Mouse (Mus musculus) G1E (cell line): ENCODE measurements around the gene Qrfpr. TPM values are rescaled to one million over a fixed set of nuclear protein-coding genes. Genes with fewer than 3 reads are reported as not detected.

ENCODE experiments used
- ATAC-seq: 2 replicates; pipeline ENCODE4 v1.8.0; 2016; ENCODE audit warnings: mild to moderate bottlenecking; ENCODE audit not compliant: insufficient number of reproducible peaks, poor library complexity, low FRiP score, severe bottlenecking; ENCODE audit errors: extremely low read depth
- DNase-seq: peaks from one replicate; pipeline ENCODE4 v3.0.0; 2012; ENCODE audit warnings: low spot score
- H3K27me3 ChIP-seq: 2 replicates; pipeline ENCODE4 v1.6.1; 2012; ENCODE audit warnings: mild to moderate bottlenecking, low read length, inconsistent platforms; ENCODE audit not compliant: insufficient read depth
- H3K36me3 ChIP-seq: replicated peaks from 2 replicates; pipeline ENCODE3; 2012; ENCODE audit warnings: mild to moderate bottlenecking, inconsistent platforms
- H3K4me1 ChIP-seq: 2 replicates; pipeline ENCODE4 v1.6.1; 2012; ENCODE audit warnings: low read depth, low read length, inconsistent platforms, mixed read lengths; ENCODE audit not compliant: insufficient read depth
- H3K4me3 ChIP-seq: 2 replicates; pipeline ENCODE4 v1.5.1; 2012; ENCODE audit warnings: low read depth, mild to moderate bottlenecking, inconsistent platforms, low read length, moderate library complexity, mixed read lengths
- H3K9me3 ChIP-seq: replicated peaks from 2 replicates; pipeline ENCODE4 v1.6.1; 2012; ENCODE audit warnings: inconsistent platforms
- CTCF ChIP-seq: IDR thresholded peaks from 2 replicates; pipeline ENCODE4 v1.5.1; 2012; ENCODE audit warnings: low read depth, low read length, inconsistent platforms, mixed read lengths
- GATA1 ChIP-seq: IDR thresholded peaks from 2 replicates; pipeline ENCODE4 v1.6.1; 2012; ENCODE audit warnings: borderline replicate concordance, low read length, inconsistent platforms, mixed read lengths
- GATA2 ChIP-seq: IDR thresholded peaks from 2 replicates; pipeline ENCODE4 v1.6.1; 2012; ENCODE audit warnings: low read depth, low read length, inconsistent platforms, borderline replicate concordance
- POLR2AphosphoS5 ChIP-seq: IDR thresholded peaks from 2 replicates; pipeline ENCODE4 v1.6.1; 2012; ENCODE audit warnings: low read depth, low read length, inconsistent platforms; ENCODE audit not compliant: insufficient replicate concordance
- TAL1 ChIP-seq: conservative IDR thresholded peaks from 2 replicates; pipeline ENCODE4 v1.6.1; 2012; ENCODE audit warnings: low read depth, low read length, inconsistent platforms, mixed read lengths
- polyA plus RNA-seq: library from polyadenylated mRNA; stranded (reverse); fragments of >175 nt; gene quantifications from 2 replicates; pipeline ENCODE4 v1.2.3, GENCODE M21; 2012
- total RNA-seq, 2 experiments: library from RNA; stranded (forward) in 1 of 2; stranded (reverse) in 1 of 2; fragments of 200-1000 nt in 1 of 2; fragments of >200 nt in 1 of 2; fragmentation: Nextera tagmentation in 1 of 2; gene quantifications; 2 replicates each; pipeline ENCODE4 v1.2.3; 2014 to 2017

Qrfpr gene
- total and polyA plus RNA-seq, 3 experiments = 0.22 TPM; not detected in 2

GRCm38 (mm10) chr3:36170670-36171210 lies 51.4 kb downstream of the Qrfpr start:
- ATAC-seq (no peak), DNase-seq (no peak)
- 0 out of 2 replicates have a peak, but pooled peaks cover 2% of the 10 kb centered on the region for H3K9me3 ChIP-seq
- no peaks in the 10 kb centered on the region for H3K4me1 ChIP-seq
- no peaks in the 10 kb centered on the region for H3K27me3 ChIP-seq
- no peak overlapping the region for H3K4me3 ChIP-seq
- no peak for TF ChIP-seq GATA2
- no peak for TF ChIP-seq TAL1
- no peak for TF ChIP-seq POLR2AphosphoS5
- no peak for TF ChIP-seq GATA1
- TF ChIP-seq CTCF = no peak
- H3K36me3 ChIP-seq = peaks cover 21% of the 10 kb centered on the region

DNA sequence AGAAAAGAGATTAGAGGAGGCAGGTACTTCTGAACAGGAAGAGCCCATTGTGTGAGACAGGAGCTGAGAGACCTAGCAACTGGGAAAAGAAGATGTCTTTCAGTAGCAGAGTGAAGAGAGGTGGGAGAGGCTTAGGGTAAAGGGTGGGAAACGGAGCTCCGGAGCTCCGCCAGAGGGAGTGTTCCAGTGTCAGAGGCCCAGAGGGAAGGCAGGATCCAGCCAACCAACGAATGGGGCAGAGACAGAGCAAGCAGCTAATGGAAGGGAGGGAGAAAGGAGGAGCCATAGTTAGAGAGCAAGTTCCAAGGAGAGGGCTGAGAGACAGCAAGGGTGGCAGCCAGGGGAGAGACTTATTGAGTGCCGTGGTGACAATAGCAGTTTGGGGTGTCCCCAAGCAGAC lies 66.8 kb downstream of the Qrfpr start:
- peaks cover 35% of the 10 kb centered on the region for H3K36me3 ChIP-seq
- ATAC-seq = no peak
- no peak for DNase-seq
- no peak overlapping the region for H3K4me3 ChIP-seq
- H3K27me3 ChIP-seq = no peaks in the 10 kb centered on the region
- TF ChIP-seq GATA1 (no peak), POLR2AphosphoS5 (no peak), GATA2 (no peak), TAL1 (no peak), CTCF (no peak)
- no peaks in the 10 kb centered on the region for H3K9me3 ChIP-seq
- peaks cover 21% of the 10 kb centered on the region for H3K4me1 ChIP-seq

DNA sequence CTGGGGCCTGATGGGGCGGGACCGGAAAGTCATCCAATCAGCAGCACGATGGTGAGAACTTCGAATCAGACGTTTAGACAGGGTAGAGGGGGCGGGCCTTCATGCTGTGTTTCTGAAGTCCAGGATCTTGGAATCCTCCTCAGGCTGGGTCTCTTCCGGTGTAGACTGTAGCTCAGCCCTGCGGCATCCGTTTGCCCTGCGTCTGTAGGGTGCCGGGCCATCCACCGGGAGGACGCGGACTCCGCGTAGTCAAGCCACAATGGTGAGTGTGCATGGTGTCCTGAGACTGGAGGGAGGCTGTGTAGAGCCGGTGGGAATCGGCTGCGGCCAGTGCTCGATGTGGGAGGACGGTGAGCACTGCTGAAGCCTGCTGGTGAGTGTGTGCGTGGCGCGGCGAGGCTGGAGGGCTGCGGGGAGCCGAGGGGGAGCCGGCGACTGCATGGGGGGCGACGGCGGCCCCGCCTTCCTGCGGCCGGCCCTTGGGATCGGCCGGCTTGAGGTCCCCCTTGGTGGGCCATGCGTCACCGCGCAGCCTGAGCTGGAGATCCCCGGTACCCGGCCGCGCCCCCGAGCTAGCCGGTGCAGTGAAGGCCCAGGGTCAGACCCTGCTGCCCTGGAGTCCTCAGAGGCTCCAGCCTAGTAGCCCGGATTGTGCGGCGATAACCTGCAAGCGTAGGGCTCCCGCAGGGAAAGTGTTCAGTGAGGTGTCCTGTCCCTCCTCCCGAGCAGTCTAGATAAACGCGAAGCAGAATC lies 71.0 kb downstream of the Qrfpr start, which contains the start of gene D3Ertd254e:
TSS of gene D3Ertd254e (plus strand) at position 84 of the 753 bp plus-strand sequence.
- peak; percentile 97 for DNase-seq
- H3K27me3 ChIP-seq = no peaks in the 10 kb centered on the region
- peaks cover 21% of the 10 kb centered on the region for H3K36me3 ChIP-seq
- peak within 1 kb of the TSS; percentile 99 for H3K4me3 ChIP-seq
- ATAC-seq = peak; percentile 100
- no peaks in the 10 kb centered on the region for H3K9me3 ChIP-seq
- TF ChIP-seq TAL1 (no peak), CTCF (no peak), POLR2AphosphoS5 (no peak)
- peaks cover 24% of the 10 kb centered on the region for H3K4me1 ChIP-seq

GRCm38 (mm10) chr3:36150537-36150933 lies 71.6 kb downstream of the Qrfpr start:
- Histone ChIP-seq H3K36me3 (peaks cover 19% of the 10 kb centered on the region), H3K27me3 (no peaks in the 10 kb centered on the region), H3K9me3 (no peaks in the 10 kb centered on the region), H3K4me1 (peaks cover 23% of the 10 kb centered on the region), H3K4me3 (peak overlapping the region; percentile 99)
- no peak for ATAC-seq
- DNase-seq = no peak
- TF ChIP-seq GATA2 (no peak), GATA1 (no peak), TAL1 (no peak)

DNA sequence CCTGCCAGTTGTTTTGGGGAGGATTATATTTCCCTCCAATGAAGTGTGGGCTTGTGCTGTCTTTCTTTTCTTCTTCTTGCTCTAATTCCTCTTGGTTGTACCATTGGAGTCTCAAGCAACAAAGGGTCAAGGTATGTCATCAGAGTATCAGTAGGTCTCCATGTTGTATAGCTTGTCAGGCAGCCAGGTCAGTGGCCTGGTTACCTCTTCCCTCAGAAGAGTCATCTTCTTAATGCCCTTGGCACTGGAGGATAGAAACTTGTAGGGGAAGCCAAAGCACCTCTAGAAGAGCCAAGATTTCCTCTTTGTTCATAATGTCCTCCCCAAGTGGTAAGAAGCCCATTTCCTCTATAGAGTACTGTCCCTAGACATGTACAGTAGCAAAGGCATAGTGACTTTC lies 83.1 kb downstream of the Qrfpr start:
- Histone ChIP-seq H3K4me1 (no peaks in the 10 kb centered on the region), H3K27me3 (no peaks in the 10 kb centered on the region; the same call in 1 of the 2 replicates), H3K4me3 (no peak overlapping the region), H3K36me3 (no peaks in the 10 kb centered on the region), H3K9me3 (0 out of 2 replicates have a peak, but pooled peaks cover 3% of the 10 kb centered on the region)
- TF ChIP-seq POLR2AphosphoS5 = no peak
- no peak for TF ChIP-seq TAL1
- no peak for TF ChIP-seq CTCF
- TF ChIP-seq GATA2 = no peak
- TF ChIP-seq GATA1 = no peak
- no peak for ATAC-seq
- DNase-seq = no peak

DNA sequence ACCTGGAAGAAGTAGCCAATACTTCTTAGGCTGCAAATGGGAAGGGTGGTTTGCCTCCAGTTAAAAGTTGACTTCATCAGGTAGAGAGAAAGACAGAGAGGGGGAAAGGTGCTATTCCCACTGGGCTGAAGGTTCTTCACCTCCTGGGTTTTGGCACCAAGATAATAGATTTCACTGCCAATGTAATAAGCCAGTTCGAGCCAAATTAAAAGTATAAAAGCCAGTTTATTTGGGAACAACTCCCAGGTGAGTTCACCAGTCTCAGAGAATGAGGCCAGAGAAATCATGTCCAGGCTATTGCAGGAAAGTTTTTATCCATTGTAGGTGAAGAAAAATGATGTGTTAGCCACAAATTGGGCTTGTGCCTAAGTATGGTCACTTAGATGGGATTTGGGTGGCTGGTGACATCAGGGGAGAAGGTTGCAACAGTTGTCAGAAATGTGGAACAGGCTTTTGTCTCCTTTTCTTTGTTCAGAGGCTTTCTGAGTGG lies 83.9 kb downstream of the Qrfpr start:
- no peaks in the 10 kb centered on the region for H3K36me3 ChIP-seq
- DNase-seq (no peak), ATAC-seq (no peak)
- 0 out of 2 replicates have a peak, but pooled peaks cover 3% of the 10 kb centered on the region for H3K9me3 ChIP-seq
- no peak overlapping the region for H3K4me3 ChIP-seq
- no peaks in the 10 kb centered on the region; the same call in 1 of the 2 replicates for H3K27me3 ChIP-seq
- TF ChIP-seq GATA1 (no peak), POLR2AphosphoS5 (no peak), CTCF (no peak), TAL1 (no peak), GATA2 (no peak)
- no peaks in the 10 kb centered on the region for H3K4me1 ChIP-seq
